Mouse (Mus musculus) lung, postnatal 0 days (tissue): ENCODE data around the gene Gm44502.

Experiments used
- CTCF ChIP-seq: IDR thresholded peaks from 2 replicates; pipeline ENCODE4 v1.5.1; 2016; ENCODE audit warnings: antibody characterized with exemption, mild to moderate bottlenecking
- EP300 ChIP-seq: IDR thresholded peaks from 2 replicates; pipeline ENCODE4 v1.6.1; 2016; ENCODE audit warnings: antibody characterized with exemption, mild to moderate bottlenecking, control low read depth

GRCm38 (mm10) chr15:89410118-89410517 lies 19.4 kb downstream of the Gm44502 start, which contains the start of gene Syce3:
- no peak for TF ChIP-seq CTCF
- no peak for TF ChIP-seq EP300
